12 mouse cellular contexts compared by ENCODE assay signal in genomic region chr9:61314630-61315179, GRCm38 (mm10). TPM values are rescaled to one million over a fixed set of nuclear protein-coding genes. Genes with fewer than 3 reads are reported as not detected.
DNase-seq lines count a peak whose midpoint lies in the region; ATAC-seq and TF ChIP-seq lines count a peak whose summit lies in the region.
"Had no signal": no experiment of that assay in that cellular context is flagged by ENCODE, and none has a peak within 500 bp of the region (broad histone marks: within the 10 kb centered on the region; RNA-seq: fewer than 3 reads in every experiment).

No protein-coding gene starts in this region.

- no peaks in the 10 kb centered on the region for H3K36me3 ChIP-seq in kidney, embryonic 16.5 days (ENCODE audit: insufficient read depth, low read length)
- no peaks in the 10 kb centered on the region for H3K36me3 ChIP-seq in E14TG2a.4 (ENCODE audit: insufficient read depth, low read length)
- no peaks in the 10 kb centered on the region for H3K36me3 ChIP-seq in embryonic facial prominence, embryonic 10.5 days (replicated peaks)
- H3K36me3 ChIP-seq in liver, embryonic 15.5 days (replicated peaks), result no peaks in the 10 kb centered on the region
- H3K36me3 ChIP-seq: limb, embryonic 12.5 days; midbrain, embryonic 12.5 days had no signal

- H3K27me3 ChIP-seq in kidney, embryonic 16.5 days (ENCODE audit: insufficient read depth, low read length), result peaks cover 15% of the 10 kb centered on the region
- H3K27me3 ChIP-seq in E14TG2a.4 (ENCODE audit: insufficient read depth, low read length), result peaks cover 27% of the 10 kb centered on the region
- H3K27me3 ChIP-seq in embryonic facial prominence, embryonic 10.5 days (replicated peaks; ENCODE audit: low read depth, poor library complexity, severe bottlenecking), result peaks cover 80% of the 10 kb centered on the region
- peaks cover 54% of the 10 kb centered on the region for H3K27me3 ChIP-seq in liver, embryonic 15.5 days

- TF ChIP-seq CTCF in E14TG2a.4 (conservative IDR thresholded peaks at IDR 0.05; ENCODE audit: low read length), result no peak

- 51% methylated on average over 6 of the region's 6 CpGs for WGBS in kidney, embryonic 16.5 days
- 73% methylated on average over 6 of the region's 6 CpGs for WGBS in embryonic facial prominence, embryonic 10.5 days
- WGBS in liver, embryonic 15.5 days (ENCODE audit: insufficient replicate concordance), result 43% methylated on average over 6 of the region's 6 CpGs

- no peak overlapping the region; the same call in 1 of the 2 replicates for H3K9ac ChIP-seq in kidney, embryonic 16.5 days (replicated peaks; ENCODE audit: low read length)
- no peak overlapping the region for H3K9ac ChIP-seq in liver, embryonic 15.5 days
- H3K9ac ChIP-seq: midbrain, embryonic 12.5 days had no signal

- intact Hi-C loops in gastrocnemius, postnatal 36 days (cut with DNase I), result loop anchor here (5.0 kb wide), 1 partner anchor 343 kb away; no protein-coding TSS in a partner anchor
- intact Hi-C loops in gastrocnemius, postnatal 14 days (cut with DNase I; ENCODE audit: low total_unique reads), result no loop called here

- no peak overlapping the region for H3K4me3 ChIP-seq in kidney, embryonic 16.5 days (ENCODE audit: low read length)
- peak overlapping the region; percentile 1; the same call in 1 of the 2 replicates for H3K4me3 ChIP-seq in E14TG2a.4 (replicated peaks; ENCODE audit: low read length)
- no peak overlapping the region for H3K4me3 ChIP-seq in embryonic facial prominence, embryonic 10.5 days
- no peak overlapping the region for H3K4me3 ChIP-seq in liver, embryonic 15.5 days (replicated peaks)
- H3K4me3 ChIP-seq: left cerebral cortex, adult 2 months; limb, embryonic 12.5 days; midbrain, embryonic 12.5 days; myocyte had no signal

- no peak overlapping the region for H3K4me2 ChIP-seq in kidney, embryonic 16.5 days (replicated peaks; ENCODE audit: low read depth, low read length)
- H3K4me2 ChIP-seq in liver, embryonic 15.5 days, result no peak overlapping the region
- H3K4me2 ChIP-seq: limb, embryonic 12.5 days; midbrain, embryonic 12.5 days had no signal

- peaks cover 56% of the 10 kb centered on the region for H3K4me1 ChIP-seq in kidney, embryonic 16.5 days (ENCODE audit: insufficient read depth, low read length)
- peaks cover 77% of the 10 kb centered on the region for H3K4me1 ChIP-seq in E14TG2a.4 (replicated peaks; ENCODE audit: low read depth, low read length)
- H3K4me1 ChIP-seq in embryonic facial prominence, embryonic 10.5 days, result peaks cover 58% of the 10 kb centered on the region
- peaks cover 27% of the 10 kb centered on the region for H3K4me1 ChIP-seq in liver, embryonic 15.5 days (replicated peaks)

- 0 out of 2 replicates have a peak, but pooled peaks have one; percentile 24 for ATAC-seq in kidney, embryonic 16.5 days (ENCODE audit: low FRiP score, low TSS enrichment)
- ATAC-seq in liver, embryonic 15.5 days (ENCODE audit: insufficient read depth), result peak; percentile 49; the same call in 1 of the 2 replicates

- H3K9me3 ChIP-seq in kidney, embryonic 16.5 days (ENCODE audit: low read length), result no peaks in the 10 kb centered on the region
- H3K9me3 ChIP-seq in E14TG2a.4 (ENCODE audit: low read length), result peaks cover 4% of the 10 kb centered on the region; the same call in 1 of the 2 replicates
- no peaks in the 10 kb centered on the region for H3K9me3 ChIP-seq in embryonic facial prominence, embryonic 10.5 days
- H3K9me3 ChIP-seq in liver, embryonic 15.5 days (replicated peaks), result no peaks in the 10 kb centered on the region
- H3K9me3 ChIP-seq: limb, embryonic 12.5 days; midbrain, embryonic 12.5 days had no signal

- DNase-seq in kidney, postnatal 4 days, result no peak
- DNase-seq in embryonic facial prominence, embryonic 10.5 days (ENCODE audit: low spot score), result no peak
- no peak for DNase-seq in gastrocnemius, postnatal 36 days
- no peak for DNase-seq in gastrocnemius, postnatal 14 days
- DNase-seq: right cerebral cortex, postnatal 25 days had no signal

- H3K27ac ChIP-seq in kidney, embryonic 16.5 days (ENCODE audit: low read length), result peak overlapping the region; percentile 54; the same call in 1 of the 2 replicates
- 0 out of 2 replicates have a peak overlapping the region, but pooled peaks have one; percentile 19 for H3K27ac ChIP-seq in embryonic facial prominence, embryonic 10.5 days (replicated peaks)
- H3K27ac ChIP-seq in liver, embryonic 15.5 days (replicated peaks), result no peak overlapping the region
- H3K27ac ChIP-seq: left cerebral cortex, adult 2 months; midbrain, embryonic 12.5 days had no signal

RNA-seq across cellular contexts. Expression of gene Tle3, which starts 57.5 kb away (rescaled TPM):
- polyA plus RNA-seq in kidney, embryonic 16.5 days (2015; fragmentation: Nextera tagmentation; extraction: Ambion mirVana), result 26.0 and 30.8 TPM in 2 replicates
- polyA plus RNA-seq in embryonic facial prominence, embryonic 10.5 days (2016; fragmentation: Nextera tagmentation; extraction: Ambion mirVana), result 50.3 and 51.9 TPM in 2 replicates
- polyA plus RNA-seq in liver, embryonic 15.5 days (2015; fragmentation: Nextera tagmentation; extraction: Ambion mirVana), result 3.0 and 4.0 TPM in 2 replicates
- total RNA-seq in gastrocnemius, postnatal 36 days (2021), result 1 to 10 TPM; 6.3 to 7.0 TPM
- 10 to 100 TPM; 12.5 to 14.2 TPM for total RNA-seq in gastrocnemius, postnatal 14 days (2021)
